Mouse (Mus musculus) yolk sac, embryonic 10.5 days (tissue): ENCODE measurements around the gene Phlpp1.

ENCODE experiments used
- DNase-seq: peaks from one replicate; pipeline ENCODE4 v3.0.0-alpha.2; 2017; ENCODE audit warnings: low spot score

The Phlpp1 gene

GRCm38 (mm10) chr1:106164111-106164510 lies 7.4 kb upstream of the Phlpp1 start:
- no peak for DNase-seq

GRCm38 (mm10) chr1:106168001-106168400 lies 3.6 kb upstream of the Phlpp1 start:
- no peak for DNase-seq

GRCm38 (mm10) chr1:106168801-106169200 lies 2.8 kb upstream of the Phlpp1 start:
- DNase-seq, result no peak

- no peak for DNase-seq
Observed at GRCm38 (mm10) chr1:106169741-106170265, 1.7 kb upstream of the Phlpp1 start.

- peak; percentile 74 for DNase-seq
Observed at GRCm38 (mm10) chr1:106172301-106172930, 864 bp downstream of the Phlpp1 start.

GRCm38 (mm10) chr1:106172931-106173371 lies 1.4 kb downstream of the Phlpp1 start:
- peak; percentile 64 for DNase-seq

- no peak for DNase-seq
Observed at GRCm38 (mm10) chr1:106173621-106174156, 2.1 kb downstream of the Phlpp1 start.

GRCm38 (mm10) chr1:106174598-106174997 lies 3.0 kb downstream of the Phlpp1 start:
- DNase-seq, result no peak

GRCm38 (mm10) chr1:106175360-106175759 lies 3.8 kb downstream of the Phlpp1 start:
- DNase-seq, result no peak

- no peak for DNase-seq
Observed at GRCm38 (mm10) chr1:106176791-106177190, 5.2 kb downstream of the Phlpp1 start.

- DNase-seq, result no peak
Observed at GRCm38 (mm10) chr1:106177868-106178790, 6.6 kb downstream of the Phlpp1 start.

GRCm38 (mm10) chr1:106183701-106184100 lies 12.1 kb downstream of the Phlpp1 start:
- no peak for DNase-seq

GRCm38 (mm10) chr1:106184780-106185460 lies 13.4 kb downstream of the Phlpp1 start:
- DNase-seq, result no peak

- no peak for DNase-seq
Observed at GRCm38 (mm10) chr1:106185461-106185924, 13.9 kb downstream of the Phlpp1 start.

- DNase-seq, result no peak
Observed at GRCm38 (mm10) chr1:106186062-106186461, 14.5 kb downstream of the Phlpp1 start.

GRCm38 (mm10) chr1:106187480-106187879 lies 15.9 kb downstream of the Phlpp1 start:
- DNase-seq, result no peak

- DNase-seq, result no peak
Observed at GRCm38 (mm10) chr1:106188756-106189155, 17.2 kb downstream of the Phlpp1 start.

- DNase-seq, result no peak
Observed at GRCm38 (mm10) chr1:106189311-106189710, 17.8 kb downstream of the Phlpp1 start.

- DNase-seq, result no peak
Observed at GRCm38 (mm10) chr1:106190695-106191094, 19.1 kb downstream of the Phlpp1 start.

- no peak for DNase-seq
Observed at GRCm38 (mm10) chr1:106191885-106192284, 20.3 kb downstream of the Phlpp1 start.

- no peak for DNase-seq
Observed at GRCm38 (mm10) chr1:106192864-106193470, 21.4 kb downstream of the Phlpp1 start.
